Mouse (Mus musculus) liver, adult 2 months (tissue): ENCODE data around the gene Grhl3.

Experiments used
- CTCF ChIP-seq: fragments of 200-500 bp; IDR thresholded peaks from 2 replicates; pipeline ENCODE4 v1.5.1; 2011; ENCODE audit warnings: low read depth, low read length, control low read depth
- POLR2A ChIP-seq: fragments of 200-500 bp; IDR thresholded peaks from 2 replicates; pipeline ENCODE4 v1.6.1; 2011; ENCODE audit warnings: low read length, control low read depth; ENCODE audit not compliant: insufficient read depth; ENCODE audit errors: extremely low read depth

DNA sequence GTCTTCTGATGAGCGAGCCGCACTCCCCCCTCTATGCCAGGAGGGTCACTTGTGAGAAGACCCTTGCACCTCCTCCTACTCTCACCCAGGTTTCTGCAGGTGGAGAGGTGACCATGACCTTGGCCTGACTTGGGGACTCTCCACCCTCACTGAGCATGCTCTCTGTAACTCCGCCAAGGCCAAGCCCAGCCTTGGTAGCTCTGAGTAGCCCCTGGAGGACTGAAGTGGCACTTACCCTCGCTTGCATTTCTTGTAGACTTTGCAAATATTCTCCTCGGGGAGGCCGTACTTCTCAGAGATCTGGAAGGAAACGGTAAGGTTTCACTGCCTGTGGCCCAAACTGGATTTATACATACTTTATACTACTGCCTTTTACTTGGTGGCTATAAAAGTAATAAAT, 27.4 kb downstream of the Grhl3 start:
- TF ChIP-seq POLR2A: no peak
- TF ChIP-seq CTCF: no peak
